Mouse (Mus musculus): Measurements from ENCODE around the gene Agpat1. TPM values are rescaled to one million over a fixed set of nuclear protein-coding genes. Genes with fewer than 3 reads are reported as not detected.

The Agpat1 gene
- polyA plus RNA-seq, 2 experiments: 19.0 to 35.9 TPM

GRCm38 (mm10) chr17:34607997-34608396, 3.9 kb downstream of the Agpat1 start:
- Histone ChIP-seq H3K4me3 (ENCODE audit: insufficient read depth in 1 of 2, low read depth in 2 of 2, low read length in 2 of 2) (no peak overlapping the region), H3K9ac (replicated peaks) (no peak overlapping the region), H3K4me2 (ENCODE audit: low read depth) (no peak overlapping the region), H3K9me3 (ENCODE audit: control insufficient read depth, low read length) (no peaks in the 10 kb centered on the region), H3K27ac (no peak overlapping the region), H3K27me3 (ENCODE audit: control insufficient read depth, insufficient read depth, low read length) (no peaks in the 10 kb centered on the region), H3K4me1 (replicated peaks; ENCODE audit: control insufficient read depth in 2 of 2, insufficient read depth in 2 of 2, low read length in 1 of 2) (peaks cover 12 to 18% of the 10 kb centered on the region in 2 experiments), H3K36me3 (replicated peaks; ENCODE audit: control insufficient read depth, insufficient read depth, low read depth) (peaks cover 3% of the 10 kb centered on the region; the same call in 1 of the 2 replicates)
- ATAC-seq (ENCODE audit: insufficient read depth) (no peak), DNase-seq (ENCODE audit: low read depth in 3 of 3, low spot score in 3 of 3) (no peak)
- TF ChIP-seq EP300 (IDR thresholded peaks at IDR 0.05; ENCODE audit: low read depth): no peak
- TF ChIP-seq CTCF (IDR thresholded peaks at IDR 0.05; ENCODE audit: low read depth): no peak
- WGBS (ENCODE audit: insufficient replicate concordance): 81% methylated on average over 7 of the region's 7 CpGs

DNA sequence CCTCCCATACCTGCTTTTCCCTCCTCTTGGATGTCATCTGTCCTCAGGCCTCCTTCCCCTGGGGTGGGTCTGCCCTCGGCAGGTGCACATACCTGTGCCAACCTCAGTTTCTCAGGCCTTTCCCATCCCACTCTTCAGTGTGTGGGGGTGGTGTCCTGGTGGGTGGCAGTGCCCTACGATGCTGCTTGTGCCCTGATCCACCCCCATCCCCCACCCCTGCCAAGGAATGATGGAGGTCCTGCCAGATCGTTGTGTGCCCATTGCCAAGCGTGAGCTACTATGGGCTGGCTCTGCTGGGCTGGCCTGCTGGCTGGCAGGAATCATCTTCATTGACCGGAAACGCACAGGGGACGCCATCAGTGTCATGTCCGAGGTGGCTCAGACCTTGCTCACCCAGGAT, 7.0 kb downstream of the Agpat1 start:
- no peak overlapping the region for H3K27ac ChIP-seq
- peaks cover 3 to 8% of the 10 kb centered on the region in 2 experiments; a peak in 3 of 4 replicates for H3K4me1 ChIP-seq (replicated peaks; ENCODE audit: control insufficient read depth in 2 of 2, insufficient read depth in 2 of 2, low read length in 1 of 2)
- no peak for TF ChIP-seq EP300 (IDR thresholded peaks at IDR 0.05; ENCODE audit: low read depth)
- TF ChIP-seq CTCF (IDR thresholded peaks at IDR 0.05; ENCODE audit: low read depth): no peak
- WGBS (ENCODE audit: insufficient replicate concordance): 77% methylated on average over 8 of the region's 8 CpGs
- no peak overlapping the region for H3K4me2 ChIP-seq (ENCODE audit: low read depth)
- no peaks in the 10 kb centered on the region for H3K27me3 ChIP-seq (ENCODE audit: control insufficient read depth, insufficient read depth, low read length)
- DNase-seq (ENCODE audit: low read depth in 3 of 3, low spot score in 3 of 3) (no peak), ATAC-seq (ENCODE audit: insufficient read depth) (no peak)
- peaks cover 3% of the 10 kb centered on the region; the same call in 1 of the 2 replicates for H3K36me3 ChIP-seq (replicated peaks; ENCODE audit: control insufficient read depth, insufficient read depth, low read depth)
- H3K9me3 ChIP-seq (ENCODE audit: control insufficient read depth, low read length): no peaks in the 10 kb centered on the region
- no peak overlapping the region for H3K4me3 ChIP-seq (ENCODE audit: insufficient read depth in 1 of 2, low read depth in 2 of 2, low read length in 2 of 2)
- no peak overlapping the region for H3K9ac ChIP-seq (replicated peaks)

DNA sequence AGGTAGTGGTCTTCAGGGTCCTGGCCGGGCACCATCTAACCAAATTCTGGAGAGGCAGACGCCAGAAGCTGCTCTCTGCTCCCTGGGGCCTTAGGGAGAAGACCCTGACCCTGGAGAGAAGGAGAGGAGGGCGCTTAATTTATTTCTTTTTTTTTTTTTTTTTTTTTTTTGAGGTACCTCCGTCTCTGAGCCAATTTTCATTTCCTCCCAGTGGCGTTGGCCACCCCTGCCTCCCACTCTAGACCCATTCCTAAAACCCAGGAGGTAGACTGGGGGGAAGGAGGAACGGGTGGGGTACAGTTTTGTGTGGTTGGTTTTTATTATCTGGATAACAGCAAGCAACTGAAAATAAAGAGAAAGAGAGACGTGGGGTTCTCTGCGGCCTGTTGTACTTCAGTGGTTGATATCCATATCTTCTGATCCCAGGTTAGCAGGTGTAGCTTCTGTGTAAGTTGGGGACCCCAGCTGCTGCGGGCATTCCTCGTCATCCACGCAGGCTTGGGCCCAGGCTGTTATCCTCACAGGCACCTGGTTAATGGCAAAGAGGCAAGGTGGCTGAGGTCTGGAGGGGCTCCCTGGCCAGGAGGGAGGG, 9.1 kb downstream of the Agpat1 start:
- no peak overlapping the region for H3K4me2 ChIP-seq (ENCODE audit: low read depth)
- no peak for DNase-seq (ENCODE audit: low read depth in 3 of 3, low spot score in 3 of 3)
- peak; percentile 84 for TF ChIP-seq EP300 (IDR thresholded peaks at IDR 0.05; ENCODE audit: low read depth)
- no peak for TF ChIP-seq CTCF (IDR thresholded peaks at IDR 0.05; ENCODE audit: low read depth)
- no peaks in the 10 kb centered on the region; a peak in 1 of 4 replicates for H3K4me1 ChIP-seq (replicated peaks; ENCODE audit: control insufficient read depth in 2 of 2, insufficient read depth in 2 of 2, low read length in 1 of 2)
- peak; percentile 73 for ATAC-seq (ENCODE audit: insufficient read depth)
- no peak overlapping the region; the same call in 1 of the 2 replicates for H3K9ac ChIP-seq (replicated peaks)
- H3K9me3 ChIP-seq (ENCODE audit: control insufficient read depth, low read length): no peaks in the 10 kb centered on the region
- H3K36me3 ChIP-seq (replicated peaks; ENCODE audit: control insufficient read depth, insufficient read depth, low read depth): peaks cover 3% of the 10 kb centered on the region; the same call in 1 of the 2 replicates
- H3K27ac ChIP-seq: peak overlapping the region; percentile 8
- H3K27me3 ChIP-seq (ENCODE audit: control insufficient read depth, insufficient read depth, low read length): no peaks in the 10 kb centered on the region
- H3K4me3 ChIP-seq (ENCODE audit: insufficient read depth in 1 of 2, low read depth in 2 of 2, low read length in 2 of 2): no peak overlapping the region
- WGBS (ENCODE audit: insufficient replicate concordance): 31% methylated on average over 11 of the region's 11 CpGs

DNA sequence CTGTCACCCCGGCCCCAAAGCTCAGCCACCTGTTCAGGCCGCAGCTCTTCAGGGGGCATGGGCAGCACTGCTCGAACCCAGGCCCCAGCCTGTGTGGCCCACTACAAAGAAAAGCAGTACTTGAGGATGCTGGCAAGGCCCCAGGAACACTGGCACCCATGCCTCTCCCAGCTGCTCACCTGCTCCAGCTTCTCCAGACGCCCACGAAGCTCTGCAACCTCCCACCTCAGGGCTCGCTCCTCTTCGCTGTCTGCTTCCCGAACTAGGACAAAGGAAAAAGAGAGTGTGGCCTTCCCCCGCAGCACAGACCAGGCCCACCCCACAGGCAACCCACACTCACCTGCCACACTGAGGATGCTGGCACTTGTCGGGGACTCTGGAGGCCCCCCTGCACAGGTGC, 9.8 kb downstream of the Agpat1 start:
- H3K27ac ChIP-seq: peak overlapping the region; percentile 8; the same call in 1 of the 2 replicates

GRCm38 (mm10) chr17:34615871-34616270, 11.8 kb downstream of the Agpat1 start, which contains the start of gene Egfl8:
TSS of gene Egfl8 (minus strand) at chr17:34615971.
- ATAC-seq (ENCODE audit: insufficient read depth) (no peak), DNase-seq (ENCODE audit: low read depth in 3 of 3, low spot score in 3 of 3) (no peak)
- H3K9me3 ChIP-seq (ENCODE audit: control insufficient read depth, low read length): no peaks in the 10 kb centered on the region
- no peaks in the 10 kb centered on the region; a peak in 1 of 4 replicates for H3K4me1 ChIP-seq (replicated peaks; ENCODE audit: control insufficient read depth in 2 of 2, insufficient read depth in 2 of 2, low read length in 1 of 2)
- H3K4me3 ChIP-seq (ENCODE audit: insufficient read depth in 1 of 2, low read depth in 2 of 2, low read length in 2 of 2): no peak within 1 kb of the TSS
- no peaks in the 10 kb centered on the region for H3K27me3 ChIP-seq (ENCODE audit: control insufficient read depth, insufficient read depth, low read length)
- H3K36me3 ChIP-seq (replicated peaks; ENCODE audit: control insufficient read depth, insufficient read depth, low read depth): peaks cover 3% of the 10 kb centered on the region; the same call in 1 of the 2 replicates
- TF ChIP-seq CTCF (IDR thresholded peaks at IDR 0.05; ENCODE audit: low read depth) (no peak), EP300 (IDR thresholded peaks at IDR 0.05; ENCODE audit: low read depth) (no peak)
- WGBS (ENCODE audit: insufficient replicate concordance): 72% methylated on average over 6 of the region's 6 CpGs
- H3K9ac ChIP-seq (replicated peaks): no peak within 1 kb of the TSS
- H3K27ac ChIP-seq: no peak within 1 kb of the TSS
- H3K4me2 ChIP-seq (ENCODE audit: low read depth): no peak within 1 kb of the TSS

More for the DNA sequence above, 9.8 kb downstream of the Agpat1 start:
- no peaks in the 10 kb centered on the region for H3K9me3 ChIP-seq (ENCODE audit: control insufficient read depth, low read length)
- 80% methylated on average over 10 of the region's 10 CpGs for WGBS (ENCODE audit: insufficient replicate concordance)
- TF ChIP-seq EP300 (IDR thresholded peaks at IDR 0.05; ENCODE audit: low read depth) (no peak), CTCF (IDR thresholded peaks at IDR 0.05; ENCODE audit: low read depth) (no peak)
- peaks cover 3% of the 10 kb centered on the region; the same call in 1 of the 2 replicates for H3K36me3 ChIP-seq (replicated peaks; ENCODE audit: control insufficient read depth, insufficient read depth, low read depth)
- no peak overlapping the region; the same call in 1 of the 2 replicates for H3K9ac ChIP-seq (replicated peaks)
- no peak overlapping the region for H3K4me2 ChIP-seq (ENCODE audit: low read depth)
- no peaks in the 10 kb centered on the region for H3K27me3 ChIP-seq (ENCODE audit: control insufficient read depth, insufficient read depth, low read length)
- DNase-seq (ENCODE audit: low read depth in 3 of 3, low spot score in 3 of 3): no peak
- no peaks in the 10 kb centered on the region; a peak in 1 of 4 replicates for H3K4me1 ChIP-seq (replicated peaks; ENCODE audit: control insufficient read depth in 2 of 2, insufficient read depth in 2 of 2, low read length in 1 of 2)
- no peak overlapping the region for H3K4me3 ChIP-seq (ENCODE audit: insufficient read depth in 1 of 2, low read depth in 2 of 2, low read length in 2 of 2)
- ATAC-seq (ENCODE audit: insufficient read depth): no peak
